Mouse (Mus musculus) gastrocnemius, postnatal 4 days (tissue): Measurements from ENCODE around the gene Soat2. TPM values are rescaled to one million over a fixed set of nuclear protein-coding genes. Genes with fewer than 3 reads are reported as not detected.

Experiments
- total RNA-seq, 2 experiments: library from RNA; stranded (reverse); gene quantifications; 2 replicates each; pipeline ENCODE4 v1.2.3; 2021

Gene Soat2
- total RNA-seq, 2 experiments from 2014 or later = 0.18 to 0.39 TPM

Other genes starting within 250 kb of the Soat2 start
- under 1 TPM; 0.44 to 0.67 TPM for gene Krt4, start 225.8 kb upstream of the Soat2 start, total RNA-seq
- gene Krt79, start 210.2 kb upstream of the Soat2 start, total RNA-seq = under 1 TPM; 0.44 to 0.47 TPM
- not detected for gene Krt78, start 196.2 kb upstream of the Soat2 start, total RNA-seq
- 1 to 10 TPM; 4.0 to 4.7 TPM for gene Krt8, start 146.0 kb upstream of the Soat2 start, total RNA-seq
- gene Krt18, start 122.3 kb upstream of the Soat2 start, total RNA-seq = 1 to 10 TPM; 2.3 to 5.8 TPM
- 100 to 1,000 TPM; 182 to 199 TPM for gene Eif4b, start 76.8 kb upstream of the Soat2 start, total RNA-seq
- 10 to 100 TPM; 58.7 to 59.5 TPM for gene Tns2, start 50.1 kb upstream of the Soat2 start, total RNA-seq
- 10 to 100 TPM; 21.1 to 26.7 TPM for gene Spryd3, start 14.3 kb upstream of the Soat2 start, total RNA-seq
- 10 to 100 TPM; 80.3 to 91.9 TPM for gene Igfbp6, start 6.2 kb upstream of the Soat2 start, total RNA-seq
- 10 to 100 TPM; 56.8 to 66.8 TPM for gene Zfp740, start 52.7 kb downstream of the Soat2 start, total RNA-seq
- gene Csad, start 54.2 kb downstream of the Soat2 start, total RNA-seq = 10 to 100 TPM; 41.0 to 43.5 TPM
- 1 to 10 TPM; 1.3 to 2.1 TPM for gene Itgb7, start 81.4 kb downstream of the Soat2 start, total RNA-seq
- 10 to 100 TPM; 21.3 to 27.8 TPM for gene Rarg, start 107.0 kb downstream of the Soat2 start, total RNA-seq
- not detected for gene Gm9918, start 120.0 kb downstream of the Soat2 start, total RNA-seq
- gene Mfsd5, start 128.9 kb downstream of the Soat2 start, total RNA-seq = 10 to 100 TPM; 18.9 to 20.0 TPM
- 10 to 100 TPM; 13.0 to 20.5 TPM for gene Espl1, start 145.7 kb downstream of the Soat2 start, total RNA-seq
- 100 to 1,000 TPM; 331 to 348 TPM for gene Pfdn5, start 175.6 kb downstream of the Soat2 start, total RNA-seq
- gene Myg1, start 181.2 kb downstream of the Soat2 start, total RNA-seq = 10 to 100 TPM; 31.0 to 35.1 TPM
- 10 to 100 TPM; 14.0 to 14.3 TPM for gene Aaas, start 200.2 kb downstream of the Soat2 start, total RNA-seq
- under 1 TPM; 0.18 to 0.22 TPM for gene Sp7, start 216.7 kb downstream of the Soat2 start, total RNA-seq